In the genomic region with DNA sequence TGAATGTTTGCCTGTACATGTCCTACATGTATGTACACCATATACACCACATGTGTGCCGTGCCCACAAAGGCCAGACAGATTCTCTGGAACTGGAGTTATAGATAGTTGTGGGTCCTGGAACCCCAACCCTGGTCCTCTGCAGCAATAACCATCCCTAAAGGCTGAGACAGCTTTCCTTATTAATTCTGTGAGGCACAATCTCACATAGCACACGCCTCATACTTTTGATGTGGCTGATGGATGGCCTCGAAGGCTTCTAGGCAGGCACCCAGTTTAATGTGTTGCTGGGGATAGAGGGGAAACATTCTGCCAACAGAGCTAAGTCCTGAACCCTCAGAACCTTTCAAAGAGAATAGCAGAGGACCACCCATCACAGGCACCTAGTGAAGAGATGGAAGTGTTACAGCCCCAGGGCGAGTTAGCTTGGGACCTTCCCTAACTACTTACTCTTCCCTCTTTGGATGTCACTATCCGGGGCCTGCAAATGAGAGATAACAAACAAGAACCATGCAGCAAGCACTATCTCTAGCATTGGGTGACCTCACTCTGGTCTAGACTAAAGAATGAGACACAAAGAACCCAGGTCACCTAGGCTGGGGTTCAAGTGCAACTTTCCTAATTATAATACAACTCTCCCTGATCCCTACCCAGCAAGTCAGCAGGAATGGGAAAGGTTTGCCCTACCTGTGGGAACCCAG, we compare ENCODE assay signal across 14 mouse cellular contexts. TPM values are rescaled to one million over a fixed set of nuclear protein-coding genes. Genes with fewer than 3 reads are reported as not detected.
DNase-seq lines count a peak whose midpoint lies in the region; ATAC-seq lines count a peak whose summit lies in the region.
"Had no signal": no experiment of that assay in that cellular context is flagged by ENCODE, and none has a peak within 500 bp of the region (broad histone marks: within the 10 kb centered on the region; RNA-seq: fewer than 3 reads in every experiment).

No protein-coding gene starts in this region.

- H3K36me3 ChIP-seq in heart, embryonic 10.5 days, result no peaks in the 10 kb centered on the region
- H3K36me3 ChIP-seq: embryonic facial prominence, embryonic 10.5 days had no signal

- peak overlapping the region; percentile 57; the same call in 1 of the 2 replicates for H3K27ac ChIP-seq in heart, embryonic 10.5 days
- H3K27ac ChIP-seq: embryonic facial prominence, embryonic 10.5 days; hindbrain, postnatal 0 days had no signal

- H3K4me3 ChIP-seq in heart, embryonic 10.5 days, result no peak overlapping the region
- H3K4me3 ChIP-seq: embryonic facial prominence, embryonic 10.5 days had no signal

- DNase-seq in heart, embryonic 10.5 days (ENCODE audit: low spot score), result peak; percentile 84
- DNase-seq in heart, adult 9 months (ENCODE audit: low spot score in 2 of 2), result no peak
- DNase-seq in spleen, postnatal 10 days (ENCODE audit: low spot score in 2 of 2), result peak; percentile 30 to 42
- DNase-seq in spleen, adult 18-20 months, result no peak
- peak; percentile 74 for DNase-seq in liver
- no peak for DNase-seq in gastrocnemius, postnatal 10 days
- DNase-seq in right cerebral cortex, adult 18-20 months, result no peak
- DNase-seq: heart, adult 18-20 months; kidney, adult 8-10 months; lung, postnatal 14 days; thymus, adult 18-20 months had no signal

- peaks cover 52% of the 10 kb centered on the region for H3K27me3 ChIP-seq in heart, embryonic 10.5 days (ENCODE audit: insufficient read depth, poor library complexity, severe bottlenecking)

- peaks cover 4% of the 10 kb centered on the region for H3K4me1 ChIP-seq in heart, embryonic 10.5 days

- ATAC-seq in megakaryocyte-erythroid progenitor cell, adult 5-6 weeks (replicated peaks; ENCODE audit: low FRiP score, low TSS enrichment, poor library complexity, severe bottlenecking), result peak; percentile 81

- whole genome bisulfite sequencing in heart, embryonic 10.5 days, result 63% methylated on average over 5 of the region's 5 CpGs

- H3K9me3 ChIP-seq in heart, embryonic 10.5 days, result no peaks in the 10 kb centered on the region
- H3K9me3 ChIP-seq: embryonic facial prominence, embryonic 10.5 days had no signal

RNA-seq across cellular contexts. Expression of a gene that starts 25.8 kb away (rescaled TPM):
- polyA plus RNA-seq in heart, embryonic 10.5 days (2016; fragmentation: Nextera tagmentation; extraction: Ambion mirVana), result 3.1 and 8.2 TPM in 2 replicates
- 2.0 TPM in 1 of 2 replicates, not detected in the other for total RNA-seq in megakaryocyte-erythroid progenitor cell, adult 5-6 weeks (2014; fragmentation: Nextera tagmentation)
- not detected in 2 replicates for total RNA-seq in megakaryocyte-erythroid progenitor cell, adult 5-6 weeks (2017)
- total RNA-seq in gastrocnemius, postnatal 10 days (2021), result 1 to 10 TPM; 1.5 to 2.3 TPM

RNA-seq across cellular contexts. Expression of a gene that starts 27.5 kb away (rescaled TPM):
- polyA plus RNA-seq in heart, embryonic 10.5 days (2016; fragmentation: Nextera tagmentation; extraction: Ambion mirVana), result 270 and 285 TPM in 2 replicates
- total RNA-seq in megakaryocyte-erythroid progenitor cell, adult 5-6 weeks (2014; fragmentation: Nextera tagmentation), result 327 and 353 TPM in 2 replicates
- 401 and 451 TPM in 2 replicates for total RNA-seq in megakaryocyte-erythroid progenitor cell, adult 5-6 weeks (2017)
- total RNA-seq in gastrocnemius, postnatal 10 days (2021), result 100 to 1,000 TPM; 110 to 111 TPM

RNA-seq across cellular contexts. Expression of a gene that starts 37.0 kb away (rescaled TPM):
- polyA plus RNA-seq in heart, embryonic 10.5 days (2016; fragmentation: Nextera tagmentation; extraction: Ambion mirVana), result 39.5 and 41.2 TPM in 2 replicates
- 23.0 and 39.1 TPM in 2 replicates for total RNA-seq in megakaryocyte-erythroid progenitor cell, adult 5-6 weeks (2014; fragmentation: Nextera tagmentation)
- 9.7 and 17.4 TPM in 2 replicates for total RNA-seq in megakaryocyte-erythroid progenitor cell, adult 5-6 weeks (2017)
- total RNA-seq in gastrocnemius, postnatal 10 days (2021), result 10 to 100 TPM; 12.1 to 12.8 TPM

RNA-seq across cellular contexts. Expression of a gene that starts 37.0 kb away (rescaled TPM):
- 35.6 and 39.4 TPM in 2 replicates for polyA plus RNA-seq in heart, embryonic 10.5 days (2016; fragmentation: Nextera tagmentation; extraction: Ambion mirVana)
- total RNA-seq in megakaryocyte-erythroid progenitor cell, adult 5-6 weeks (2014; fragmentation: Nextera tagmentation), result 54.5 and 74.1 TPM in 2 replicates
- total RNA-seq in megakaryocyte-erythroid progenitor cell, adult 5-6 weeks (2017), result 11.0 and 32.1 TPM in 2 replicates
- total RNA-seq in gastrocnemius, postnatal 10 days (2021), result 10 to 100 TPM; 24.6 to 28.7 TPM

RNA-seq across cellular contexts. Expression of a gene that starts 49.4 kb away (rescaled TPM):
- 29.5 and 37.4 TPM in 2 replicates for polyA plus RNA-seq in heart, embryonic 10.5 days (2016; fragmentation: Nextera tagmentation; extraction: Ambion mirVana)
- total RNA-seq in megakaryocyte-erythroid progenitor cell, adult 5-6 weeks (2014; fragmentation: Nextera tagmentation), result 26.8 and 33.7 TPM in 2 replicates
- total RNA-seq in megakaryocyte-erythroid progenitor cell, adult 5-6 weeks (2017), result 10.9 and 13.9 TPM in 2 replicates
- total RNA-seq in gastrocnemius, postnatal 10 days (2021), result 10 to 100 TPM; 12.1 to 13.5 TPM

Comparison
In these comparisons a context has a peak if more than half of its experiments do, and no peak if none do; other contexts are left out.
1. DNase-seq: peak in heart, embryonic 10.5 days (single experiment), spleen, postnatal 10 days (2 of 2) and liver (single experiment); none in heart, adult 9 months (0 of 2), spleen, adult 18-20 months (0 of 2), gastrocnemius, postnatal 10 days (single experiment) and right cerebral cortex, adult 18-20 months (single experiment).